In genomic region chr2:166448724-166449123, GRCm38 (mm10) we compare ENCODE assay signal across 9 mouse cellular contexts.
DNase-seq lines count a peak whose midpoint lies in the region; ATAC-seq lines count a peak whose summit lies in the region.
"Had no signal": no experiment of that assay in that cellular context is flagged by ENCODE, and none has a peak within 500 bp of the region (broad histone marks: within the 10 kb centered on the region; RNA-seq: fewer than 3 reads in every experiment).

No protein-coding gene starts in this region.

- peaks cover 41% of the 10 kb centered on the region for H3K4me1 ChIP-seq in heart, embryonic 15.5 days (replicated peaks)
- peaks cover 55% of the 10 kb centered on the region for H3K4me1 ChIP-seq in neural tube, embryonic 15.5 days

- H3K9me3 ChIP-seq in heart, embryonic 15.5 days (replicated peaks) = no peaks in the 10 kb centered on the region
- no peaks in the 10 kb centered on the region for H3K9me3 ChIP-seq in neural tube, embryonic 15.5 days (replicated peaks)

- H3K27ac ChIP-seq in heart, embryonic 15.5 days = peak overlapping the region; percentile 56
- 0 out of 2 replicates have a peak overlapping the region, but pooled peaks have one; percentile 65 for H3K27ac ChIP-seq in neural tube, embryonic 15.5 days (replicated peaks)

- no peak overlapping the region for H3K4me3 ChIP-seq in heart, embryonic 15.5 days
- H3K4me3 ChIP-seq in neural tube, embryonic 15.5 days (replicated peaks) = no peak overlapping the region

- no peak for ATAC-seq in heart, embryonic 15.5 days (replicated peaks; ENCODE audit: insufficient number of reproducible peaks, insufficient read depth, low FRiP score, low read depth)
- ATAC-seq in neural tube, embryonic 15.5 days (ENCODE audit: low FRiP score) = 0 out of 2 replicates have a peak, but pooled peaks have one; percentile 27
- ATAC-seq in neutrophil, adult 5-6 weeks (ENCODE audit: extremely low read depth, insufficient number of reproducible peaks, low FRiP score, poor library complexity, severe bottlenecking) = peak; percentile 47; the same call in 1 of the 2 replicates
- no peak for ATAC-seq in cerebellum, adult (ENCODE audit: insufficient number of reproducible peaks, low FRiP score, low TSS enrichment)
- ATAC-seq: activated CD4-positive, CD25-positive, alpha-beta regulatory T cell, adult 4 months had no signal

- H3K4me2 ChIP-seq in heart, embryonic 15.5 days = no peak overlapping the region
- no peak overlapping the region for H3K4me2 ChIP-seq in neural tube, embryonic 15.5 days

- DNase-seq in heart, adult 18-20 months = no peak
- no peak for DNase-seq in neural tube, embryonic 10.5 days (ENCODE audit: extremely low spot score, low spot score)
- DNase-seq in induced T-regulatory cell, adult 2 months (ENCODE audit: low read depth) = peak; percentile 55
- DNase-seq in adrenal gland, postnatal 25 days = no peak

- no peaks in the 10 kb centered on the region for H3K36me3 ChIP-seq in heart, embryonic 15.5 days
- H3K36me3 ChIP-seq in neural tube, embryonic 15.5 days = no peaks in the 10 kb centered on the region

- H3K9ac ChIP-seq in heart, embryonic 15.5 days = no peak overlapping the region
- H3K9ac ChIP-seq in neural tube, embryonic 15.5 days (replicated peaks) = no peak overlapping the region

- WGBS in heart, embryonic 15.5 days = 41% methylated on average over 13 of the region's 13 CpGs
- 68% methylated on average over 13 of the region's 13 CpGs for WGBS in neural tube, embryonic 15.5 days

- no peaks in the 10 kb centered on the region for H3K27me3 ChIP-seq in heart, embryonic 15.5 days
- H3K27me3 ChIP-seq in neural tube, embryonic 15.5 days (replicated peaks) = no peaks in the 10 kb centered on the region; the same call in 1 of the 2 replicates

Comparison
In these comparisons a context has a peak if more than half of its experiments do, and no peak if none do; other contexts are left out.
1. ATAC-seq: peak in neural tube, embryonic 15.5 days (single experiment) and neutrophil, adult 5-6 weeks (single experiment); none in heart, embryonic 15.5 days (single experiment) and cerebellum, adult (single experiment).